Mouse (Mus musculus): ENCODE results near the gene Gm10799.
"Not testable (repeated sequence)": the region's sequence is repeated elsewhere in the genome, so short reads cannot be mapped to it uniquely, and the experiment has no call there.

DNA sequence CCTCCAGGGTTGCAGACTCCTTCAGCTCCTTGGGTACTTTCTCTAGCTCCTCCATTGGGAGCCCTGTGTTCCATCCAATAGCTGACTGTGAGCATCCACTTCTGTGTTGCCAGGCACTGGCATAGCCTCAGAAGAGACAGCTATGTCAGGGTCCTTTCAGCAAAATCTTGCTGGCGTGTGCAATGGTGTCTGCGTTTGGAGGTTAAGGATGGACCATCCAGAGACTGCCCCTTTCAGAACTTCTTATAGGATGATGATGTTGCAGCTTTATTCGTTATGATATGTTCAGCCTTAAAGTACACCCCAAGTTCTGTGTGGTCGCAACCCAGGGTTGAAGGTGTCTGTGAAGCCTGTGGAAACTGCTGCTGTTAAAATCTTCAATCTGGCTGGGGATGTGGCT, 29.0 kb upstream of the Gm10799 start:
- TF ChIP-seq CTCF (IDR thresholded peaks at IDR 0.05; ENCODE audit: low read depth, low read length); POLR2A (IDR thresholded peaks at IDR 0.05; ENCODE audit: borderline replicate concordance, low read depth, low read length): not testable (repeated sequence)
